Mouse (Mus musculus): ENCODE measurements at regions not wholly inside any gene's neighbourhood (a gene's known extent, or its start where the extent isn't known, plus 50 kb on each side); places are given as distances from the start of the nearest gene placed in this dataset.

DNA sequence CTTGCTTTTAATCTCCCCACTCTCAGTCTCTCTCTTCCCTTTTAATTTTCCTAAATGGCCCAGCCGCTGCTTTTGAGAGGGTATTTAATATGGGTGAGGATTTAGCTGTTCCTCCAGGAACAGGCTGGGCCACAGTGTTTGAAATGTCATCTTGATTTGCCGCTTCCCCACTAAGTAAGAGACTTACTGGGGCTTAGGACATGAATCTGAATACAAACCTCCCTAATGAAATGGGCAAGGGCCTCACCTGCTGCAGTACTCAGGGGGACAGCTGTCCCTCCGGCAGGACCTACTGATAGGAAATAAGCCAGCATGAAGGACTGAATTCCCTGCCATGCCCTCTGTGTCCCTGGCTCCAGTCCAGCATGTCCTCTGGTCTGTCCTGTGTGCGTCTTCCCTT, 50.6 kb upstream of the Prr23a1 start:
- DNase-seq (ENCODE audit: low spot score) = no peak

- no peak for DNase-seq (ENCODE audit: low spot score)
Observed at GRCm38 (mm10) chr9:98773651-98774185, 68.6 kb upstream of the Prr23a1 start.

GRCm38 (mm10) chr9:98773212-98773611, 69.1 kb upstream of the Prr23a1 start:
- no peak for DNase-seq (ENCODE audit: low spot score)

DNA sequence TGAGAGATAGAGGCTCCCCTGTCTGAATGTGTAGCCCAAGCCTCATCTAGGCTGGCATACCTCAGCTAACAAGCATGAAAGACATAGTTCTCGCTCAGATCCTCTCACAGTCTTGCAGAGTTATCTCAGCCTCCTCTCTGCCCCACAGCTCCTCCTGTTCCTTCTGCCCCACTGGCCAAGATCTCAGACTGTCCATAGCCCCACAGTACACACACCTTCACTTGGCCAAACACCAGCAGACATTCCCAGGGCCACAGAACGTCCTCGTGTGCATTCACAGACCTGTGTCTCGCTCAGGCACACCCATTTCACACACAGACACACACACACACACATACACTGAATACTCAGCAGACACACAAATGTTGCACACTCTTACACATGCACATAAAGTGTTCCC, 87.5 kb upstream of the Prr23a1 start:
- DNase-seq (ENCODE audit: low spot score) = no peak

DNA sequence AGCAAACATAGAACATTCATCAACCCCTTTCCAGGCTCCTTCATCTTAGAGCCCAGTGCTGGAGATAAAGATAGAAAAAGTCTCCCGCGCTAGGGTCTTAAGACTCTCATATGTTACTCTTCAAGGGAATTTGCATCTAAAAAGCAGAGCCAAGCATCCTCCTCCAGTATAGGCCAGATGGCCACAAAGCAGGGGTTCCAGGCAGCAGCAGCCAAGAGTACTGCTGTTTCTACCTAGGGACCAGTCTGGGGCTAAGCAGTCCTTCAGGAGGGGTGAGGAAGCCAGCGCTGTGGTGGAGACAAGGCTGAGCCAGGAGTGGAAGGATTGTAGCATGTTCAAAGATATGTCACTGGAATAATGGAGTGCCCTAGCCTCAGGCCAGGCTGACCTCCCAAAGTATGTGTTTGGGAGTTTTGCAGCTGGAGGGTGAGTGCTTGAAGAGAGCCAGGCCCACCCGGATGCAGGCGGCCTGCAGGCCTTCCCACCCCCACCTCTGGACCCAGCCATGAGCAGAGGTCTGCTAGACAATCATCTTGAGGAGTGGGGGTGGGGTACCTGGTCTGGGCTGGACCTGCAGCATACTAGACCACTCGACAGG, 88.8 kb upstream of the Prr23a1 start:
- DNase-seq (ENCODE audit: low spot score) = no peak

DNA sequence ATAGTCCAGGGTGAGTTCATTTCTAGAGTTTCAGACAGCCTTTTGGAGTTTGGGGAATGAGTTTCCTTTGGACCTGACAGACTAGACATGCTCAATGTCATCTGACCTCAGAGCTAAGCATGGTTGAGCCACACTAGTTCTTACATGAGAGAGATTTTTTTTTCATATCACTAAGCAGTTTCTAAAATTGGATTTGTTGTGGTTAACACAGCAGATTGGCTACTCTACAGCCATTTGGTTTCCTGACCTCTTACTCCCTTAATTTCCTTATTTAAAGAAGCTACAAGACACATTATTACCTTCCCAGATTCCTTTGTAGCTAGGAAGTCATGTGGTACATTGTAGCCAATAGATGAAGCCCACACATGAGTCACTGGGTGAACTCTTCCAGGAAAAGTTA, 98.5 kb upstream of the Prr23a1 start:
- no peak for DNase-seq (ENCODE audit: low spot score)

GRCm38 (mm10) chr9:98727276-98727860, 114.9 kb upstream of the Prr23a1 start:
- no peak for DNase-seq (ENCODE audit: low spot score)

GRCm38 (mm10) chr9:98726638-98727037, 115.7 kb upstream of the Prr23a1 start:
- DNase-seq (ENCODE audit: low spot score) = peak; percentile 45

DNA sequence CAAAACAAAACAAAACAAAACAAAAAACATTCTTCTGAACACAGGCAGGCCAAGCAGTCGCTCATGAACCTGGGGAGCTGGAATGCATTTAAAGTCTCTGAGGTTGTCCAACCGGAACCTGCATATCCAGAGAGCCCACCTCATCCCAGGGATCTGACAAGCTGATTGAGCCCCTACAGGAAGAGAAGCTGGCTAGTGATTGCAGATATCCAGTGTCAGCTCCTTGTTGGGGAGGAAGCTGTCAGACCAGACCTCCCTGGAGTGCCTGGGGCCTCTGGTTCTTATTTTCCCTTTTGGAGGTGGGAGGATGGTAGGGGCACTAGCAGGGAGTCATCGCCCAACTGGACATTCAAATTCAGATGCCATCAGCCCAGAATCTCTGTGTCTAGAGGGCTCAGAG, 119.4 kb upstream of the Prr23a1 start:
- no peak for DNase-seq (ENCODE audit: low spot score)

DNA sequence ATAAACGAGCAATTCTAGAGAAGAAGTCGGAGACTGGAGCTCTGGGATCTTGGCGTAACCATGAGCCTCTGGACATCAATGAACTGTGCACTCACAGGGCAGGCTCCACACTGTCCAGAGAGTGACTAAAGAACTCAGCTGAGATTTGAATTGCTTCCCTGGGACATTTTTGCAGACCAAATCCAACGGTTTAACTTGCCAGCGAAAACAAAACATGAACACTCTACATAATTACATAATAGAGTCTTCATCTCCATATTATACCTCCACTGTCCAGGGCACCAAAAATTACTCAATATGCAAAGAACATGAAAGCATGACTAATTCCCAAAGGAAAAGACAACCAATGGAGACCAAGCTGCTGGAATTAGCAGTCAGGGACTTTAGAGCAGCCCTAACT, 119.9 kb upstream of the Mrps22 start:
- DNase-seq (ENCODE audit: low spot score) = no peak

DNA sequence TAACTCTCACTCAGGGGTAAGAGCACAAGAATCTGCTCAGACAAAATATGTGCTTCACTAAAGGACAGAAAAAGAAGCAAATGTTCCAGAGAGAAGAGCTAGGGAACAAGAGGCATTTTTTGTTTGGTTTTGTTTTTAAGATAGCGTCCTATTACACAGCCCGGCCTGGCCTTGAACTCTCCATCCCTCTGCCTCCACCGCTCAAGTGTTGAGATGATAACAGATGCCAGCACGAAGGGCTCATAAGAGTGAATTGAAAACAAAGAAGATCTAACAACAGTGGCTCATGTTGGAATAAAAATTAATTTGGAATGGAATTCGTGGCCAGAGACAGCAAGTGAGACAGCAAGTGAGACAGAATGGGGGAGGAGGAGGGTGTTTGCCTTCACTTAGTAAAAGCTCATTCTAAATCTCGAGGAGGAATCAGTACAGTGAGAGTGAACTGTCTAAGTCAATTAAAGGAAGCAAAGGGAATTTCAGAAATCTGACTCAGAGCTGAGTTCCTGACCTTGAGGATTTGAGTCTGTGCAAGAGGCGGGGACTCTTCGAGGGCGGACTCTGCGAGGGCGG, 116.3 kb upstream of the Mrps22 start:
- no peak for DNase-seq (ENCODE audit: low spot score)

- no peak for DNase-seq (ENCODE audit: low spot score)
Observed at GRCm38 (mm10) chr9:98714661-98715060, 113.2 kb upstream of the Mrps22 start.

DNA sequence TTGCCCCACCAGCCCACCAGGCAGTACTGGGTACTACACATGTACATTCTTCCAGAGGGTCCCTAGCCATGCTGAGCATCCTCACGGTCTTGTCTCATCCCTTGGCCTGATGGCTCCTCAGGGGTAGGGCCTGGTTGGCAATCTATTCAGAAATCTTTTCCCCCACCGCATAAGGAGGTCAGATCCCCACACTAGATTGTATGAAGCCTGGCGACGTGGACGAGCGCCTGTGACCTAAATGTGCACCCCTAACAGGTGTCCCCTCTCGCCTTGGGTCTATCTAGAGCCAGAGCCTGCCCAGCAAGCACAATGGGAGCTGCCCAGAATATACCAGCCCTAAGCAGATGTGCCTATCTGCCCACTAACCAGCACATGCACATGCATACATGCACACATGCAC, 111.4 kb upstream of the Mrps22 start:
- no peak for DNase-seq (ENCODE audit: low spot score)

GRCm38 (mm10) chr9:98712023-98712563, 110.6 kb upstream of the Mrps22 start:
- DNase-seq (ENCODE audit: low spot score) = no peak

- DNase-seq (ENCODE audit: low spot score) = no peak
Observed at GRCm38 (mm10) chr9:98710155-98710710, 108.8 kb upstream of the Mrps22 start.

GRCm38 (mm10) chr9:98708001-98708680, 106.7 kb upstream of the Mrps22 start:
- no peak for DNase-seq (ENCODE audit: low spot score)

- DNase-seq (ENCODE audit: low spot score) = no peak
Observed at GRCm38 (mm10) chr9:98707491-98707890, 106.0 kb upstream of the Mrps22 start.

- DNase-seq (ENCODE audit: low spot score) = no peak
Observed at GRCm38 (mm10) chr9:98704131-98704530, 102.7 kb upstream of the Mrps22 start.

- DNase-seq (ENCODE audit: low spot score) = no peak
Observed at GRCm38 (mm10) chr9:98703331-98703730, 101.9 kb upstream of the Mrps22 start.

DNA sequence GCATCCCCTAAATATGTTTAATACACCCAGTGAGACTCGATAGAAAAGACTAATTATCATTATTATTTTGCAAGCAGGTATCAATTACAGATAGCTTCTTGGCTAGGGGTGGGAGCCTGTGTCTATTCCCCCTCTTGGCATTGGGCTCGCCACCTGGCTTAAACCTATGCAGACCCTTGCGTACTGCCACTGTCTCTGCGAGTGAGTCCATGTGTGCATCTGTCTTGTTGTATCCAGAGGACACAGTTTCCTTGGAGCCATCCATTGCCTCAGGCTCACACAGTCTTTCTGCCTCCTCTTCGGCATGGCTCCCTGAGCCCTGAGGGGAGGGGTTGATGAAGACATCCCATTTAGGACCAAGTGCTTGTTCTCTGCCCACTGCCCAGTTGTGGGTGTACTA, 99.1 kb upstream of the Mrps22 start:
- no peak for DNase-seq (ENCODE audit: low spot score)

GRCm38 (mm10) chr9:98697155-98697554, 95.7 kb upstream of the Mrps22 start:
- DNase-seq (ENCODE audit: low spot score) = no peak

DNA sequence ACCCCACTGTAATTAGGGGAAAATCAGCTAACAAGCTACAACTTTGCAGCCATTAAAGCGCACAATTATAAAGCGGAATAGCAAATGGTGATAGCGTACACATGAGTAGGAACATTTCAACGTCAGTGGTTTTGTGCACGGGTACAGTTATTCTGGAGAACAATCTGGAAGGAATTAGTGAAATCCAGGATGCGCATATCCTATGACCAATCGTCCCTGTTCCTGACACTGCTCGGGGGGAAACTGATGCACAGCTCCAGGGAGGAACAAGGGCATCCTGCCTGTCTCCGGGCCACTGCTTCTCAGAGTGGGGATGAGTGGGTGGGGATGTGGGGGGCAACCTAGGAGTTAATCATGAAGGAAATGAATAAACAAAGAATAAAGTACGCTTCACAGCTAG, 93.6 kb upstream of the Mrps22 start:
- DNase-seq (ENCODE audit: low spot score) = no peak

Data from retina, embryonic 14.5 days (tissue).